Mouse (Mus musculus): ENCODE data around the gene Wfikkn2. TPM values are rescaled to one million over a fixed set of nuclear protein-coding genes. Genes with fewer than 3 reads are reported as not detected.
A peak's percentile ranks its signal among the peaks of the same experiment; 100 is the strongest.

Gene Wfikkn2
- polyA plus RNA-seq, 1 experiment: not detected

- H3K4me1 ChIP-seq (ENCODE audit: control insufficient read depth, insufficient read depth, low read length): peaks cover 10% of the 10 kb centered on the region; the same call in 1 of the 2 replicates
- H3K27ac ChIP-seq (ENCODE audit: insufficient read depth, low read depth, low read length): no peak overlapping the region
- H3K4me3 ChIP-seq (ENCODE audit: insufficient read depth, low read length): no peak overlapping the region
- TF ChIP-seq POLR2A (IDR thresholded peaks at IDR 0.05; ENCODE audit: borderline replicate concordance, low read depth, low read length) (no peak), CTCF (IDR thresholded peaks at IDR 0.05; ENCODE audit: low read depth, low read length) (no peak)
Measured at GRCm38 (mm10) chr11:94229207-94229960, 16.4 kb downstream of the Wfikkn2 start.

- TF ChIP-seq POLR2A (IDR thresholded peaks at IDR 0.05; ENCODE audit: borderline replicate concordance, low read depth, low read length) (no peak), CTCF (IDR thresholded peaks at IDR 0.05; ENCODE audit: low read depth, low read length) (no peak)
- no peak overlapping the region for H3K27ac ChIP-seq (ENCODE audit: insufficient read depth, low read depth, low read length)
- H3K4me1 ChIP-seq (ENCODE audit: control insufficient read depth, insufficient read depth, low read length): peaks cover 11% of the 10 kb centered on the region; the same call in 1 of the 2 replicates
- H3K4me3 ChIP-seq (ENCODE audit: insufficient read depth, low read length): no peak overlapping the region
Measured at GRCm38 (mm10) chr11:94228416-94228815, 17.4 kb downstream of the Wfikkn2 start.

- H3K27ac ChIP-seq (ENCODE audit: insufficient read depth, low read depth, low read length): no peak overlapping the region
Measured at GRCm38 (mm10) chr11:94225985-94226384, 19.8 kb downstream of the Wfikkn2 start.

GRCm38 (mm10) chr11:94223531-94223930 is 22.3 kb downstream of the Wfikkn2 start:
- TF ChIP-seq CTCF (IDR thresholded peaks at IDR 0.05; ENCODE audit: low read depth, low read length): no peak
- no peak for TF ChIP-seq POLR2A (IDR thresholded peaks at IDR 0.05; ENCODE audit: borderline replicate concordance, low read depth, low read length)
- Histone ChIP-seq H3K27ac (ENCODE audit: insufficient read depth, low read depth, low read length) (no peak overlapping the region), H3K4me3 (ENCODE audit: insufficient read depth, low read length) (no peak overlapping the region)

More at GRCm38 (mm10) chr11:94225985-94226384, 19.8 kb downstream of the Wfikkn2 start:
- Histone ChIP-seq H3K4me1 (ENCODE audit: control insufficient read depth, insufficient read depth, low read length) (peaks cover 15% of the 10 kb centered on the region; the same call in 1 of the 2 replicates), H3K4me3 (ENCODE audit: insufficient read depth, low read length) (0 out of 2 replicates have a peak overlapping the region, but pooled peaks have one; percentile 2)
- TF ChIP-seq POLR2A (IDR thresholded peaks at IDR 0.05; ENCODE audit: borderline replicate concordance, low read depth, low read length): no peak
- peak; percentile 12; the same call in 1 of the 2 replicates for TF ChIP-seq CTCF (IDR thresholded peaks at IDR 0.05; ENCODE audit: low read depth, low read length)

GRCm38 (mm10) chr11:94221257-94221656 is 24.5 kb downstream of the Wfikkn2 start:
- no peak overlapping the region for H3K4me3 ChIP-seq (ENCODE audit: insufficient read depth, low read length)
- H3K27ac ChIP-seq (ENCODE audit: insufficient read depth, low read depth, low read length): no peak overlapping the region
- H3K4me1 ChIP-seq (ENCODE audit: control insufficient read depth, insufficient read depth, low read length): peaks cover 11% of the 10 kb centered on the region; the same call in 1 of the 2 replicates
- TF ChIP-seq POLR2A (IDR thresholded peaks at IDR 0.05; ENCODE audit: borderline replicate concordance, low read depth, low read length): no peak
- no peak for TF ChIP-seq CTCF (IDR thresholded peaks at IDR 0.05; ENCODE audit: low read depth, low read length)

More at GRCm38 (mm10) chr11:94223531-94223930, 22.3 kb downstream of the Wfikkn2 start:
- H3K4me1 ChIP-seq (ENCODE audit: control insufficient read depth, insufficient read depth, low read length): peaks cover 15% of the 10 kb centered on the region; the same call in 1 of the 2 replicates

GRCm38 (mm10) chr11:94216247-94216646 is 29.6 kb downstream of the Wfikkn2 start:
- no peak for TF ChIP-seq POLR2A (IDR thresholded peaks at IDR 0.05; ENCODE audit: borderline replicate concordance, low read depth, low read length)
- no peak for TF ChIP-seq CTCF (IDR thresholded peaks at IDR 0.05; ENCODE audit: low read depth, low read length)
- peaks cover 6% of the 10 kb centered on the region; the same call in 1 of the 2 replicates for H3K4me1 ChIP-seq (ENCODE audit: control insufficient read depth, insufficient read depth, low read length)
- no peak overlapping the region for H3K27ac ChIP-seq (ENCODE audit: insufficient read depth, low read depth, low read length)
- no peak overlapping the region for H3K4me3 ChIP-seq (ENCODE audit: insufficient read depth, low read length)

- Histone ChIP-seq H3K4me3 (ENCODE audit: insufficient read depth, low read length) (no peak overlapping the region), H3K27ac (ENCODE audit: insufficient read depth, low read depth, low read length) (no peak overlapping the region), H3K4me1 (ENCODE audit: control insufficient read depth, insufficient read depth, low read length) (peaks cover 6% of the 10 kb centered on the region; the same call in 1 of the 2 replicates)
- TF ChIP-seq CTCF (IDR thresholded peaks at IDR 0.05; ENCODE audit: low read depth, low read length) (no peak), POLR2A (IDR thresholded peaks at IDR 0.05; ENCODE audit: borderline replicate concordance, low read depth, low read length) (no peak)
Measured at GRCm38 (mm10) chr11:94215581-94215980, 30.2 kb downstream of the Wfikkn2 start.

- Histone ChIP-seq H3K27ac (ENCODE audit: insufficient read depth, low read depth, low read length) (no peak overlapping the region), H3K4me1 (ENCODE audit: control insufficient read depth, insufficient read depth, low read length) (peaks cover 6% of the 10 kb centered on the region; the same call in 1 of the 2 replicates), H3K4me3 (ENCODE audit: insufficient read depth, low read length) (no peak overlapping the region)
- TF ChIP-seq POLR2A (IDR thresholded peaks at IDR 0.05; ENCODE audit: borderline replicate concordance, low read depth, low read length) (no peak), CTCF (IDR thresholded peaks at IDR 0.05; ENCODE audit: low read depth, low read length) (no peak)
Measured at GRCm38 (mm10) chr11:94213735-94214594, 31.8 kb downstream of the Wfikkn2 start.

GRCm38 (mm10) chr11:94212997-94213396 is 32.8 kb downstream of the Wfikkn2 start:
- no peak overlapping the region for H3K4me3 ChIP-seq (ENCODE audit: insufficient read depth, low read length)

More at GRCm38 (mm10) chr11:94212997-94213396, 32.8 kb downstream of the Wfikkn2 start:
- TF ChIP-seq CTCF (IDR thresholded peaks at IDR 0.05; ENCODE audit: low read depth, low read length) (no peak), POLR2A (IDR thresholded peaks at IDR 0.05; ENCODE audit: borderline replicate concordance, low read depth, low read length) (no peak)
- H3K27ac ChIP-seq (ENCODE audit: insufficient read depth, low read depth, low read length): no peak overlapping the region
- peaks cover 14% of the 10 kb centered on the region for H3K4me1 ChIP-seq (ENCODE audit: control insufficient read depth, insufficient read depth, low read length)

Measured in bone marrow macrophage, adult 2 months (primary cell).